Mouse (Mus musculus) hindbrain, embryonic 10.5 days (tissue): ENCODE measurements around the gene 9530077C05Rik. TPM values are rescaled to one million over a fixed set of nuclear protein-coding genes. Genes with fewer than 3 reads are reported as not detected.

Source experiments
- DNase-seq: peaks from one replicate; pipeline ENCODE4 v3.0.0-alpha.2; 2017; ENCODE audit warnings: low spot score
- H3K27ac ChIP-seq: fragments of 300-500 bp; sonication (generic); 2 replicates; pipeline ENCODE4 v1.5.1; 2016; ENCODE audit warnings: mild to moderate bottlenecking, moderate library complexity
- H3K27me3 ChIP-seq: fragments of 300-500 bp; sonication (generic); 2 replicates; pipeline ENCODE4 v1.6.1; 2016; ENCODE audit warnings: mild to moderate bottlenecking; ENCODE audit not compliant: poor library complexity, insufficient read depth, severe bottlenecking
- H3K36me3 ChIP-seq: fragments of 300-500 bp; sonication (generic); 2 replicates; pipeline ENCODE4 v1.6.1; 2016; ENCODE audit warnings: mild to moderate bottlenecking, moderate library complexity
- H3K4me1 ChIP-seq: fragments of 300-500 bp; sonication (generic); replicated peaks from 2 replicates; pipeline ENCODE4 v1.6.1; 2016; ENCODE audit warnings: mild to moderate bottlenecking
- H3K4me3 ChIP-seq: fragments of 300-500 bp; sonication (generic); 2 replicates; pipeline ENCODE4 v1.5.1; 2016; ENCODE audit warnings: mild to moderate bottlenecking, moderate library complexity
- H3K9me3 ChIP-seq: fragments of 300-500 bp; sonication (generic); 2 replicates; pipeline ENCODE4 v1.6.1; 2016; ENCODE audit warnings: mild to moderate bottlenecking, moderate library complexity
- WGBS: fragments of 180-500 bp; shearing (Covaris S2); methylation state at CpG from one replicate; pipeline ENCODE4 v1.1.7; 2016; 5-methylcytosine and 5-hydroxymethylcytosine counted together
- polyA plus RNA-seq: library from polyadenylated mRNA; unstranded; fragments of >200 nt; fragmentation: Nextera tagmentation; extraction: Ambion mirVana; gene quantifications from 2 replicates; pipeline ENCODE4 v1.2.1, GENCODE M21; 2016

Gene 9530077C05Rik
- polyA plus RNA-seq, 1 experiment from 2014 or later: 9.3 TPM

DNA sequence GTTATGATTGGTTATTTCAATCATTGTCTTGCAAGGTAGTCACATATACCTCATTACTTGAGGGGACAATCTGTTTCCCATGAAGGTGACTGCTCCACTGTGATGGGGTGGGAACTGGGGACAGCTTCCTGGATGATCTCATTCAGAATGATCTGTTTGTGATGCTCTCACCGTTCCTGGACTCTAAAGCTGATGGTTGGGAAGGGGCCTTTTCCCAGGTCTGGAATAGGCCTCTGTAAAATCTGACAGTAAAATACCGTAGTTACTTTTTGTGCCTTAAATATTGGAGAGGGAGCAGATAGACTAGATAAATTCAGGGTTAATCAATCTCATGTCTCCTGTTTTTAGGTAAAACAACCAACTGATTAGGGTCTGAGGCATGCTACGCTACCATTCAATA is 58.3 kb downstream of the 9530077C05Rik start, which contains the start of gene Rp9:
Gene Rp9, minus strand, starts transcription at position 101 of the 400 bp plus-strand sequence.
- no peak for DNase-seq
- H3K4me1 ChIP-seq: peaks cover 10% of the 10 kb centered on the region
- H3K9me3 ChIP-seq: no peaks in the 10 kb centered on the region
- H3K4me3 ChIP-seq: peak within 1 kb of the TSS; percentile 88
- peaks cover 15% of the 10 kb centered on the region for H3K36me3 ChIP-seq
- 91% methylated on average over 3 of the region's 3 CpGs for WGBS
- peak within 1 kb of the TSS; percentile 95 for H3K27ac ChIP-seq
- no peaks in the 10 kb centered on the region for H3K27me3 ChIP-seq

DNA sequence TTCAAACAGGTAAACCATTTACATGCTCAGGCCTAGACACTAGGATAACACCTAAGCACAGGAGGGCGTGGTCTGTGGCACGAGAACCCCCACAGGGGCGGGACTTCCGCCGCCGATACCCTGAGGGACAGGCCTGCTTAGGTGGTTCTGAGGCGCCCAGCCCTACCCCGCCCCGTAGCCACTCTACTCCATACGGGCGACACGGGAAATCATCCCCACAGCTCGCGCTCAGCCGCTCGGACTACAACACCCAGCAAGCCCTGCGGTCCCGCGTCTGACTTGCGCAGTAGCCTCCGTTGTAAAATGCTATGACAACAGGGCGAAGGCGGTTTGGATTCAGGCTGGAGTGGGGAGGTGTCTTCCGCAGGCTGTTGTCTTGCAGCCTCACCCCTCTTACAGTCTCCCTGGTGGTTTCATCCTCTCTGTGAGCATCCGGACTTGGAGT is 64.1 kb downstream of the 9530077C05Rik start, which contains the start of gene Bbs9:
Gene Bbs9, plus strand, starts transcription at position 292 of the 445 bp plus-strand sequence.
- Histone ChIP-seq H3K27me3 (no peaks in the 10 kb centered on the region), H3K36me3 (no peaks in the 10 kb centered on the region), H3K4me3 (peak within 1 kb of the TSS; percentile 71), H3K9me3 (no peaks in the 10 kb centered on the region), H3K4me1 (peaks cover 8% of the 10 kb centered on the region), H3K27ac (peak within 1 kb of the TSS; percentile 82)
- WGBS: under 1% methylated on average over 25 of the region's 25 CpGs
- peak; percentile 93 for DNase-seq

- DNase-seq: peak; percentile 7
- H3K27me3 ChIP-seq: no peaks in the 10 kb centered on the region
- peak overlapping the region; percentile 71 for H3K4me3 ChIP-seq
- H3K36me3 ChIP-seq: no peaks in the 10 kb centered on the region
- H3K27ac ChIP-seq: peak overlapping the region; percentile 82
- H3K9me3 ChIP-seq: no peaks in the 10 kb centered on the region
- WGBS: 8% methylated on average over 10 of the region's 10 CpGs
- H3K4me1 ChIP-seq: peaks cover 8% of the 10 kb centered on the region
These were observed 65.0 kb downstream of the 9530077C05Rik start for GRCm38 (mm10) chr9:22476265-22476664.

- H3K36me3 ChIP-seq: no peaks in the 10 kb centered on the region
- DNase-seq: no peak
- peaks cover 8% of the 10 kb centered on the region for H3K4me1 ChIP-seq
- no peaks in the 10 kb centered on the region for H3K27me3 ChIP-seq
- H3K9me3 ChIP-seq: no peaks in the 10 kb centered on the region
- H3K27ac ChIP-seq: no peak overlapping the region
- 92% methylated on average over 8 of the region's 8 CpGs for WGBS
- no peak overlapping the region for H3K4me3 ChIP-seq
These were observed 67.6 kb downstream of the 9530077C05Rik start for GRCm38 (mm10) chr9:22478946-22479345.

GRCm38 (mm10) chr9:22483866-22484561 is 72.7 kb downstream of the 9530077C05Rik start:
- Histone ChIP-seq H3K9me3 (no peaks in the 10 kb centered on the region), H3K4me3 (no peak overlapping the region), H3K27ac (no peak overlapping the region), H3K4me1 (no peaks in the 10 kb centered on the region), H3K27me3 (no peaks in the 10 kb centered on the region), H3K36me3 (no peaks in the 10 kb centered on the region)
- 90% methylated on average over 8 of the region's 8 CpGs for WGBS
- DNase-seq: no peak

- Histone ChIP-seq H3K4me3 (no peak overlapping the region), H3K9me3 (no peaks in the 10 kb centered on the region), H3K36me3 (no peaks in the 10 kb centered on the region), H3K4me1 (no peaks in the 10 kb centered on the region), H3K27ac (no peak overlapping the region), H3K27me3 (no peaks in the 10 kb centered on the region)
- WGBS: 91% methylated on average over 12 of the region's 12 CpGs
- DNase-seq: no peak
These were observed 73.4 kb downstream of the 9530077C05Rik start for GRCm38 (mm10) chr9:22484562-22485308.

DNA sequence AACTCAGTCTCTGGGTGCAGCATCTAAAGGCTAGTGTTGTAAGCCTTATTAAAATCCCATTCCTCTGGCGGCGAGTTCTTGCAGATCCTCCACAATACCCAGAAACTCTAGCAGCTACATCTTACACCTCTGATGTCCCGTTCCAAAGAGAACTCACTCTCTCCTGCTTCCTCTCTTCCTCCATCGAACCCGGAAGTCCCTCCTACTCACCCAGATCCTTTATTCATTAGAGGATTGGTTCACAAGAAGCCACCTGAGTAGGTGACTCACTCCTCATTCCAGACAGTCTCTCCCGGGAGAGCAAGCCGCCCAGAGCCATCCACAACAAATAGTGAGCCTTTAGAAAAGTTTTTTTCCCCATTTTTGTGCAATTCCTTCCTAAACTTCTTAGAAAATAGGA is 74.9 kb downstream of the 9530077C05Rik start:
- H3K27me3 ChIP-seq: no peaks in the 10 kb centered on the region
- DNase-seq: no peak
- 91% methylated on average over 7 of the region's 7 CpGs for WGBS
- no peaks in the 10 kb centered on the region for H3K9me3 ChIP-seq
- H3K36me3 ChIP-seq: no peaks in the 10 kb centered on the region
- H3K4me3 ChIP-seq: no peak overlapping the region
- H3K27ac ChIP-seq: no peak overlapping the region
- H3K4me1 ChIP-seq: no peaks in the 10 kb centered on the region

DNA sequence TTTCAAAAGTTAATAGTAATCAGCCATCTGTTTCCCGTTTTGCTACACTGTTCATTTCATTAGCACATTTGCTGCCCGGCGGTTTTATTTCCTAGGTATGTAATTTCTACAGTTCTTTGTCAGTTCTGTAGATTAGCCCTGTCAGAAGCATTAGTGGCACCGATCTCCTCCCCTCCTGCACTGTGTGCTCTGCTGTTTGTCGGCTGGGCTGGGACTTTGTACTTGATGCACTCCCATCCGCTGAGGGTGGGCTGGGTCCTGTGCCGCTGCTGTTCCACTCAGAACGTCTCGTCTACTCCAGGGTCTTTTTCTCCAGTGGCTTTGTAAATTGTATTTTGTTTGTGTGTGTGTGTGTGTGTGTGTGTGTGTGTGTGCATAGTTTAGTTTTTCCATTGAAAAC is 77.7 kb downstream of the 9530077C05Rik start:
- Histone ChIP-seq H3K27ac (no peak overlapping the region), H3K27me3 (no peaks in the 10 kb centered on the region), H3K36me3 (peaks cover 3% of the 10 kb centered on the region; the same call in 1 of the 2 replicates), H3K4me1 (no peaks in the 10 kb centered on the region), H3K4me3 (no peak overlapping the region), H3K9me3 (no peaks in the 10 kb centered on the region)
- 74% methylated on average over 9 of the region's 9 CpGs for WGBS
- no peak for DNase-seq

Other genes starting within 250 kb of the 9530077C05Rik start
- 0.11 TPM in 1 of 2 replicates, not detected in the other for gene Zfp872, start 223.4 kb upstream of the 9530077C05Rik start, polyA plus RNA-seq
- gene Zfp809, start 185.8 kb upstream of the 9530077C05Rik start, polyA plus RNA-seq: 9.0 and 10.5 TPM in 2 replicates
- 5.4 and 6.5 TPM in 2 replicates for gene Zfp599, start 151.6 kb upstream of the 9530077C05Rik start, polyA plus RNA-seq
- 24.3 and 29.0 TPM in 2 replicates for gene Zfp810, start 103.9 kb upstream of the 9530077C05Rik start, polyA plus RNA-seq
- 31.4 and 39.4 TPM in 2 replicates for gene Anln, start 22.3 kb upstream of the 9530077C05Rik start, polyA plus RNA-seq
- gene Gm17545, start 42.8 kb downstream of the 9530077C05Rik start, polyA plus RNA-seq: not detected in 2 replicates
- 46.5 and 49.1 TPM in 2 replicates for gene Rp9, start 58.2 kb downstream of the 9530077C05Rik start, polyA plus RNA-seq
- gene Bbs9, start 64.2 kb downstream of the 9530077C05Rik start, polyA plus RNA-seq: 15.0 and 16.0 TPM in 2 replicates